Mouse (Mus musculus): ENCODE measurements around the gene Vmn1r169.
"Not testable (repeated sequence)": the region's sequence is repeated elsewhere in the genome, so short reads cannot be mapped to it uniquely, and the experiment has no call there.

The Vmn1r169 gene

DNA sequence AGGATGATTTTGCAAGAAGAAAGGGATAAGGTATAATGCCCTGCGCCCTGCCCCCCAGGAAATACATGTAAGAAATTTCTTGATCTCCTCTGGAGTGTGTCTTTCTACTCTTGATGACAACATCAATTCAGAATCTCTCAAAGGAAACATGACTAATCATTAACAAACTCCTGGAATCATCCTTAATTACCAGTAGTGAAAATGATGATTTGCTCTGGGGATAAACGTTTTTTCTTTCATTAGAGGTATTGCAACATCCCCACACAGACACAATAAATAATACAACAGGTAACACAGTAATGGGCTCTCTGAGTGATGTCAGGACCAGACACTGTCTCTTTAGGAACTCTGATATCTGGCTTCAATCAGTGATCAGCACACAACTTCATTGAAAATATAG is at the start of gene Vmn1r169:
TSS of gene Vmn1r169 (plus strand) at position 301 of the 400 bp plus-strand sequence.
- not testable (repeated sequence) for DNase-seq (ENCODE audit: low read depth, low spot score)

DNA sequence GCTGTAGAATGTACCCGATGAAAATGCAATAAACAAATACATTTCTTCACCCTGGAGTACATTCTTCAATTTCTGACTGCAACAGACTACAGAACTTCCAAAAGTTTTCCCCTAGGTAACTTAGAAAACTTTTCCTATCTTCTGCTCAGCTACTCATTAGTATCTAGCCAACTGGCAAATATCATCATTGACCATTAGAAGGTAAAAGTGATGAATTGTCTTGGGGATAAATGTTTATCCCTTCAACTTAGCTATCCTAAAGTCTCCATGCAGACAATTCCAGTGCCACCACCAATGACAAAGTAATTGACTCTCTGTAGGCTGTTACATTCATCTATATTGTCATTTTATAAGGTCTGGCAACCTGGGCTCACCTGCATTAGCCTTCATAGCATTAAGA is 35.9 kb upstream of the Vmn1r169 start, which contains the start of gene Vmn1r168:
TSS of gene Vmn1r168 (plus strand) at position 301 of the 400 bp plus-strand sequence.
- not testable (repeated sequence) for DNase-seq (ENCODE audit: low read depth, low spot score)

DNA sequence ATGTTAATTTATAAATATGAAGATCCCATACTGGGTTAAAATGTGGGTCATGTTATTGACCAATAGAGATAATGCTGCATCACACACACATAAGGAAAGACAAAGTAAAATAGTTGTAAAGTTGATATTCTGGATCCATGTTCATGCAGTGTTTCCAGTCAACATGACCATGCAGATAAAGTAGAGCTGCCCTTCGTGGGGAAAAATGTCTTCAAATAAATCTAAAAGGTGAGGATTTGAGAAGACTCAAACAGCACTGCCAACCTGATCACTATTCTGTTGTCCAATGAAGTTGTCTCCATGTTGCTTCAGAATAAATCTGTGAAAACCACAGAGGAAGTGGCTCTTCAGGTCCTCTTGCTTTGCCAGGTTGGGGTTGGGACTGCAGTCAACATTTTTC is 30.5 kb downstream of the Vmn1r169 start, which contains the start of gene Vmn1r170:
TSS of gene Vmn1r170 (plus strand) at position 301 of the 400 bp plus-strand sequence.
- DNase-seq (ENCODE audit: low read depth, low spot score): not testable (repeated sequence)
